Mouse (Mus musculus) layer of hippocampus, postnatal 36 days (tissue): ENCODE results near the gene Rec8. TPM values are rescaled to one million over a fixed set of nuclear protein-coding genes. Genes with fewer than 3 reads are reported as not detected.

Experiments
- DNase-seq, 2 experiments: peaks; one replicate each; pipeline ENCODE4 v3.0.0; 2022
- total RNA-seq, 2 experiments: library from RNA; stranded (reverse); gene quantifications; 2 replicates each; pipeline ENCODE4 v1.2.3; 2021

Gene Rec8
- total RNA-seq, 2 experiments from 2014 or later: 0.88 to 1.8 TPM

GRCm38 (mm10) chr14:55592226-55592625, 25.6 kb upstream of the Rec8 start:
- DNase-seq: no peak

DNA sequence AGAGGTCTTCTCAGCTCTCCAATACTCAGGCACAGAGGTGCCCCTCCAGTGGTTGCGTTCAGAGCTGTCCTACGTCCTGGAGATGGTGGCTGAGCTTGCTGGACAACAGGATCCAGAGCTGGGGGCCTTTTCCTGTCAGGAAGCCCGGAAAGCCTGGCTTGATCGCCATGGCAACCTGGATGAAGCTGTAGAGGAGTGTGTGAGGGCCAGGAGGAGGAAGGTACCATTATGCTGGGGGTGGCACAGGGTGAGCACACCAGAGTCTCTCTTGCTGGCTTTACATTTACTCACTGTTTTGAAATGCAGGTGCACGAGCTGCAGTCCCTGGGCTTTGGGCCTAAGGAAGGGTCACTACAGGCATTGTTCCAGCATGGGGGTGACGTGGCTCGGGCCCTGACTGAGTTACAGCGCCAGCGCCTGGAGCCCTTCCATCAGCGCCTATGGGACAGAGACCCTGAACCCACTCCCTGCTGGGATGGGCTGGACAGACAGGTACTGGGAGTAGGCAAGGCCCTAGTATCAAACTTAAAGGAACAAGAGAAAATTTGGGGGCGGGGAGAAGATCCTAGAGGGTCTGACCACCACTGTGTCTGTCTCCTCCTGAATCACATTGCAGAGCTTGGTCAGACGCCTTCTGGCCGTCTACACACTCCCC, 21.7 kb upstream of the Rec8 start:
- DNase-seq: peak; percentile 28 to 29

DNA sequence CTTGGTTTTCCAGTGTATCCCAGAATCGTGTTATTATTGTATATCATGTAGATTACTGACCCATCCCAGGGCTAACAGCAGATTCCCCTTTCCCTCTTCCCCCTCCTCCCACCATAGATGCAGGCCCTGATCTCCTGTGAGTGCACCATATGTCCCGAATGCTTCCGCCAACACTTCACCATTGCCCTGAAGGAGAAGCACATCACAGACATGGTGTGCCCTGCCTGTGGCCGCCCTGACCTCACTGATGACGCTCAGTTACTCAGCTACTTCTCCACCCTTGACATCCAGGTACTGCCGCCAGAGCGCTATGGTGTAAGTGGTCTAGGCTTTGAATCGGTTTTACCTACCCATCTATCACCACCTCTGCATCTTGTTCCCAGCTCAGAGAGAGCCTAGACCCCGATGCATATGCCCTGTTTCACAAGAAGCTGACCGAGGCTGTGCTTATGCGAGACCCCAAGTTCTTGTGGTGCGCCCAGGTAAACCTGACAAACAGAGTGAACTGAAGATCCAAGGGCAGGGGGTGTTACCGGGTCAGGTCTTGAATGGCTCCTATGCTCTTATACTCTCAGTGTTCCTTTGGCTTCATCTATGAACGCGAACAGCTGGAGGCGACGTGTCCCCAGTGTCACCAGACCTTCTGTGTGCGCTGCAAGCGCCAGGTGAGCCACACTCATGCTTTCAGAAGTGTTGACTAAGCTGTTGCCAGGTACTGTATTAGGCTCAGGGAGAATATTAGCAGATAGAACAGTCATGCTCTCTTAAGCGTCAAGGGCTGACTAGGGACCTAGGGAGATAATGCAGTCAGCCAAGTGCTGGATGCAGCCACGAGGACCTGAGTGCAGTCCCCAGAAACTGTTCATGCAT, 19.1 kb upstream of the Rec8 start:
- DNase-seq: no peak

DNA sequence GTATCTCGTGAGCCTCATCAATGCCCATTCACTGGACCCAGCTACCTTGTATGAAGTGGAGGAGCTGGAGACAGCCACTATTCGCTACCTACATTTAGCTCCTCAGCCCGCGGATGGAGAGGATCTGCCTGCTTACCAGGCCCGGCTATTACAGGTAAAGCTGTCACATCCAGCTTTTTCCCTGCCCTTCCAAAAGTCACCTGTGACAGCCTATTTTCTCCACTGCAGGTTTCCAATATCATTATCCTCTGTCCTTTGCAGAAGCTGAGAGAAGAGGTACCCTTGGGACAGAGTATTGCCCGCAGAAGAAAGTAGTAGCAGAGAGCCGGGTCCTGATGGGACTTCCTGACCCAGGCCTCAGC, 14.6 kb upstream of the Rec8 start, which contains the start of gene Irf9:
TSS of gene Irf9 (plus strand) at position 301 of the 362 bp plus-strand sequence.
- no peak for DNase-seq

DNA sequence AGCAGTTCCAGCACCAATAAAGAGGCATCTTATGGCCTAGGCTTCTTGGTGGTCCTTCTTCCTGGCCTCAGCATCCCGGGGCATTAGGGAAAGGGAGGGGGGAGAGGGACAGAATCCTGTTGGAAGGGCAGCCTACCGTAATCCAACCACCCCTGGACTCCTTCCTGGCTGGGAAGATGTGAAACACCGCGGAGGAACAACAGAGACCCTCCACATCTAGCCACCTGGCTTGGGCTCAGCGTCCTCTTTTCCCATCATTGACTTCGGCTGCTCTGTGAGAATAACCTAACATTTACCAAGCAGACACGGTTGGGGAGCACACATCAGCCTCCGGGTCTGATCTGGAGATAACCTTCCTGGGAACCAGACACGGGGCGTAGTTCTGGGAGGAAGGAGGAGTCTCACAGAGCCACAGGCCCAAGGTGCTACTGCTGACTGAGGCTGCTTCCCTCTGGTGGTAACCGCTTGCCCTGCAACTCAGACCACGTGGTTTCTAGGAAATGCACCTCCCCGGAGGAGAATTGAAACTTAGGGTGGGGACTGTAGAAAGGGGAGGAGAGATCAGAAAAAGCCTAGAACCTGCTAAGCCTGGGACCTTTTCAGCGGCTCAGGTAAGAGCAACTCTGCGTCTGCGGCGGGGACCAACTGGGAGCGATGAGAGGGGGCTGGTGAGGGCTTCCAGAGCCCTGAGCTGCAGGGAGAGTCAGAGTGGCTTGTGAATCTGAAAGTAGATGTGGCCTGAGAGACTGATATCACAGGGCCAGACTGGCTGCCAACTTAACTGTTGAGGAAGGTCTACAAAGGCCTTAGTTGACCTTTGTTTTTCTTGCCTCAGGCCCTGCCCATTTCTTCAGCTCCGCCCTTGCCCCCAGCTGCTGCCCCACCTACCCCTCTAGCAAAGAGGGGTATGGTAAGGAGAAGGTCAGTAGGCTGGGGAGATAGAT, 13.9 kb upstream of the Rec8 start:
- peak; percentile 77 to 78 for DNase-seq

- no peak for DNase-seq
Measured at GRCm38 (mm10) chr14:55604823-55605222, 13.0 kb upstream of the Rec8 start.

- DNase-seq: no peak
Measured at GRCm38 (mm10) chr14:55605743-55606459, 11.9 kb upstream of the Rec8 start.

GRCm38 (mm10) chr14:55608339-55608738, 9.5 kb upstream of the Rec8 start:
- DNase-seq: no peak

DNA sequence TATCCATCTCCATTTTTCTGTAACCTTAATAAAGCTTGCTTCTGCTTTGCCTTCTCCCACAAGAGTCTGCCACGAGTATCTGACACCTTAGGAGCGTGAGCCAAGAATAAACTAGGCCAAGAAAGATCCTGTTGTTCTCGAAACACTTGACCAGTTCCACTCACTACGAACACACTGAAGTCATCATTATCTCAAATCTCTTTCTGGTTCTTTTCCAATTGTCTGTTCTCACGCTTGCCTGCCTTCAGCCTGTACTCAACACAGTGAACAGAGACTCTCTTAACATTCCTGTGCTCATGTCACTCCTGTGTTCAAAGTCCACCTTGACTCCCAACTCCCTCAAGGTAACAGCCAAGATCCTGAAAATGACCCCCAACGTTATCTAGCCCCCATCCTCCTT, 4.5 kb upstream of the Rec8 start:
- no peak for DNase-seq

- DNase-seq: no peak
Measured at GRCm38 (mm10) chr14:55614565-55615178, 3.2 kb upstream of the Rec8 start.

- DNase-seq: no peak
Measured at GRCm38 (mm10) chr14:55615876-55616275, 2.0 kb upstream of the Rec8 start.

- no peak for DNase-seq
Measured at GRCm38 (mm10) chr14:55616844-55617243, 993 bp upstream of the Rec8 start.

- DNase-seq: no peak
Measured at GRCm38 (mm10) chr14:55618486-55619195, 804 bp downstream of the Rec8 start.

GRCm38 (mm10) chr14:55628077-55628827, 10.4 kb downstream of the Rec8 start:
- no peak for DNase-seq

DNA sequence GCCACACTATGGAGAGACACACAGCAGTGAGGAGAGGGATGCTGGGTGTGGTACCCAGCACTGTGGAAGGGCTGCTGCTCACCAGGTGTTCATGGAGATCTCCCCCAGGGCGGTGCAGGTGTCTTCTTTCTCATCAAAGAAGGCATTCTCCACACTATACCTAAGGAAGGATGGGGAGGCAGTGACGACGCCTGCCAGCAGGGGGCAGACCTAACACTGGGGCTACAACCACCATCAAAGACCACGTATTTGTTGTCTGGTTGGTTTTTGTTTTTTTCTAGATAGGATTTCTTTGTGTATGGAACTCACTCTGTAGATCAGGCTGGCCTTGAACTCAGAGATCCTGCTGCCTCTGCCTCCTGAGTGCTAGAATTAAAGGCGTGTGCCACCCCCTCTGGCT, 11.5 kb downstream of the Rec8 start:
- no peak for DNase-seq

GRCm38 (mm10) chr14:55634874-55635522, 17.2 kb downstream of the Rec8 start:
- peak; percentile 30 to 31 for DNase-seq

DNA sequence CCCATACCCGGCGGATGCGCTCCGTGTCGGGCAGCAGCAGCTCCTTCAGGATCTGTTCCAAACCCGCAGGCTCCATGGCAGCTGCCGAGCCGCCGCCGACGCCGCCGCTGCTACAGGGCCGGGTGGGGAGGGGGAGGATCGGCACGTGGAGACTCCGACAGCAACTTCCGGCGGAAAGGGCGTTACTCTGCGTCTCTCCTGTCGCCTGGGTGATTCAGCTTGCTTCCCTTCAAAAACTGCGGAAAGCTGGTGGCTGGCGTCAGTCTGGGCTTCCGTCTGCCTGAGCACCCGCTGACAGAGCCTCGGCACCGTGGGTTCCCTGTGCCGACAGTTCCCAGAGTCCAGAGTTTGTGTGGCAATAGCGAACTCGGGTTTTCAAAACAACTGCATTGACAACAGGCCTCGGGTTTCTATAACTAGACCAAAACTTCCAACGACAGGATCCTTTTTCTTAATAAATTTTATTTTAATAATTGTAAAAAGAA, 17.7 kb downstream of the Rec8 start, which contains the start of gene Ipo4:
TSS of gene Ipo4 (minus strand) at position 435 of the 485 bp plus-strand sequence.
- peak; percentile 89 to 91 for DNase-seq

GRCm38 (mm10) chr14:55637795-55638194, 20.0 kb downstream of the Rec8 start, which contains the start of gene Gm49378:
TSS of gene Gm49378 (minus strand) at chr14:55637895.
- DNase-seq: no peak

GRCm38 (mm10) chr14:55640816-55641215, 23.0 kb downstream of the Rec8 start:
- DNase-seq: no peak
